Mouse (Mus musculus) neutrophil, adult 59 days (primary cell): Measurements from ENCODE around the gene Nubp2. TPM values are rescaled to one million over a fixed set of nuclear protein-coding genes. Genes with fewer than 3 reads are reported as not detected.

Experiments used
- total RNA-seq, 2 experiments: library from RNA; stranded (reverse); gene quantifications; 1 replicate in 1 of 2; 2 replicates in 1 of 2; pipeline ENCODE4 v1.2.4; 2023

Gene Nubp2
- total RNA-seq = 10 to 100 TPM; 39.3 to 50.6 TPM

GRCm38 (mm10) chr17:24886134-24886931, at the start of gene Nubp2, which contains the start of gene Spsb3:
Nubp2 (minus strand) TSS chr17:24886349.
Spsb3 (plus strand) TSS chr17:24886643.

GRCm38 (mm10) chr17:24896241-24896992, 10.3 kb upstream of the Nubp2 start, which contains the start of gene Nme3:
Nme3 (plus strand) TSS chr17:24896500.

DNA sequence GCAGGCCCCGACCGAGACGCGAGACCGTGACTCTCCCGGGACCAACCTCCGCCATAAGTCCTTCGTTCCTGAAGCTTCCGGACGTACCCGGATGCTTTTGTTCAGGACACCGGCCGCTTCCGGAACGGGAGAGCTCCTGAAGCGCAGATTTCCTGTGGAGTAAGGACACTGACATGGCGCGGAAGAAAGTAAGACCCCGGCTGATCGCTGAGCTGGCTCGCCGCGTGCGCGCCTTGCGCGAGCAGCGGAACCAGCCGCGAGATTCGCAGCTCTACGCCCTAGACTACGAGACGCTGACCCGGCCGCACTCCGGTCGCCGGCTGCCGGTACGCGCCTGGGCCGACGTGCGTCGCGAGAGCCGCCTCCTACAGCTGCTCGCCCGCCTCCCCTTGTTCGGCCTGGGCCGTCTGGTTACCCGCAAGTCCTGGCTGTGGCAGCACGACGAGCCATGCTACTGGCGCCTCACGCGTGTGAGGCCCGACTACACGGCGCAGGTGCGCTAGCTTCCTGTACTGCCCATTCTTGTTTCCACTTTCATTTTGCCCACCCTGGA, 8.9 kb upstream of the Nubp2 start, which contains the start of the genes Eme2 and Mrps34:
TSS of gene Eme2 (minus strand) at position 93 of the 553 bp plus-strand sequence.
TSS of gene Mrps34 (plus strand) at position 122 of the 553 bp plus-strand sequence.

GRCm38 (mm10) chr17:24865776-24866175, 20.4 kb downstream of the Nubp2 start, which contains the start of gene Igfals:
Igfals (plus strand) TSS chr17:24865997.

GRCm38 (mm10) chr17:24850065-24850772, 35.9 kb downstream of the Nubp2 start, which contains the start of gene Fahd1:
Fahd1 (minus strand) TSS chr17:24850364.

GRCm38 (mm10) chr17:24839842-24840241, 46.3 kb downstream of the Nubp2 start, which contains the start of gene Hagh:
Hagh (plus strand) TSS chr17:24840143.

Other genes with a start within 250 kb of the Nubp2 start
- 1 to 10 TPM; 2.1 to 3.1 TPM for gene Slc9a3r2, start 236.0 kb downstream of the Nubp2 start, total RNA-seq
- gene Npw, start 227.9 kb downstream of the Nubp2 start, total RNA-seq = not detected
- 10 to 100 TPM; 27.1 to 28.0 TPM for gene Zfp598, start 216.7 kb downstream of the Nubp2 start, total RNA-seq
- not detected for gene Syngr3, start 196.4 kb downstream of the Nubp2 start, total RNA-seq
- 1 to 10 TPM; 7.6 to 9.4 TPM for gene Gfer, start 190.2 kb downstream of the Nubp2 start, total RNA-seq
- gene Noxo1, start 190.1 kb downstream of the Nubp2 start, total RNA-seq = 1 to 10 TPM; 1.2 to 1.5 TPM
- gene Tbl3, start 178.7 kb downstream of the Nubp2 start, total RNA-seq = 10 to 100 TPM; 16.4 to 16.5 TPM
- not detected for gene Rnf151, start 168.3 kb downstream of the Nubp2 start, total RNA-seq
- gene Rps2, start 168.2 kb downstream of the Nubp2 start, total RNA-seq = 100 to 1,000 TPM; 535 to 536 TPM
- gene Ndufb10, start 161.9 kb downstream of the Nubp2 start, total RNA-seq = 10 to 100 TPM; 65.0 to 72.7 TPM
- gene Rpl3l, start 158.5 kb downstream of the Nubp2 start, total RNA-seq = 1 to 10 TPM; 1.9 to 2.1 TPM
- gene Msrb1, start 149.7 kb downstream of the Nubp2 start, total RNA-seq = 1,000 to 10,000 TPM; 1,180 to 1,230 TPM
- not detected for gene Hs3st6, start 133.4 kb downstream of the Nubp2 start, total RNA-seq
- gene Meiob, start 82.1 kb downstream of the Nubp2 start, total RNA-seq = not detected
- 10 to 100 TPM; 46.5 to 47.8 TPM for gene Hagh, start 46.2 kb downstream of the Nubp2 start, total RNA-seq
- 1 to 10 TPM; 3.7 to 4.0 TPM for gene Fahd1, start 36.0 kb downstream of the Nubp2 start, total RNA-seq
- gene Igfals, start 20.4 kb downstream of the Nubp2 start, total RNA-seq = under 1 TPM; 0.18 to 0.75 TPM
- 10 to 100 TPM; 24.0 to 27.7 TPM for gene Spsb3, start 294 bp upstream of the Nubp2 start, total RNA-seq
- 10 to 100 TPM; 12.1 to 16.3 TPM for gene Eme2, start 8.7 kb upstream of the Nubp2 start, total RNA-seq
- 10 to 100 TPM; 19.0 to 21.1 TPM for gene Mrps34, start 8.8 kb upstream of the Nubp2 start, total RNA-seq
- gene Nme3, start 10.2 kb upstream of the Nubp2 start, total RNA-seq = 10 to 100 TPM; 19.8 to 20.9 TPM
- 10 to 100 TPM; 64.6 to 76.0 TPM for gene Mapk8ip3, start 50.6 kb upstream of the Nubp2 start, total RNA-seq
- 10 to 100 TPM; 37.2 to 45.7 TPM for gene Jpt2, start 74.3 kb upstream of the Nubp2 start, total RNA-seq
- gene Cramp1l, start 129.4 kb upstream of the Nubp2 start, total RNA-seq = 10 to 100 TPM; 29.9 to 30.6 TPM
- gene Ift140, start 129.7 kb upstream of the Nubp2 start, total RNA-seq = 10 to 100 TPM; 15.6 to 16.4 TPM
- gene Tmem204, start 197.2 kb upstream of the Nubp2 start, total RNA-seq = not detected
- 10 to 100 TPM in 1 of 2 experiments, 1 to 10 TPM in 1; 7.8 to 11.1 TPM for gene Telo2, start 229.6 kb upstream of the Nubp2 start, total RNA-seq
- not detected for gene Ptx4, start 234.4 kb upstream of the Nubp2 start, total RNA-seq
- gene Clcn7, start 247.0 kb upstream of the Nubp2 start, total RNA-seq = 10 to 100 TPM; 28.9 to 29.5 TPM